Mouse (Mus musculus): Measurements from ENCODE around the gene Hc. TPM values are rescaled to one million over a fixed set of nuclear protein-coding genes. Genes with fewer than 3 reads are reported as not detected.
A peak's percentile ranks its signal among the peaks of the same experiment; 100 is the strongest.

Gene Hc
- polyA plus RNA-seq, 1 experiment from 2014 or later, result not detected

- WGBS, result 49% methylated on average over 8 of the region's 8 CpGs
- Histone ChIP-seq H3K27ac (replicated peaks; ENCODE audit: low read depth, low read length) (peak overlapping the region; percentile 63), H3K36me3 (ENCODE audit: control insufficient read depth, insufficient read depth, low read length) (no peaks in the 10 kb centered on the region), H3K4me3 (ENCODE audit: low read depth, low read length) (no peak overlapping the region), H3K27me3 (replicated peaks; ENCODE audit: control insufficient read depth, insufficient read depth, low read length) (0 out of 2 replicates have a peak, but pooled peaks cover 4% of the 10 kb centered on the region), H3K4me2 (ENCODE audit: low read depth, low read length) (peak overlapping the region; percentile 8; the same call in 1 of the 2 replicates), H3K4me1 (ENCODE audit: control insufficient read depth, insufficient read depth, low read length) (peaks cover 31% of the 10 kb centered on the region), H3K9ac (ENCODE audit: low read depth, low read length) (no peak overlapping the region), H3K9me3 (ENCODE audit: control insufficient read depth, low read length) (no peaks in the 10 kb centered on the region)
- ATAC-seq (ENCODE audit: low read depth), result peak; percentile 83
- DNase-seq (ENCODE audit: low spot score), result peak; percentile 87
Measured at GRCm38 (mm10) chr2:34938269-34939208, 122.7 kb downstream of the Hc start.

GRCm38 (mm10) chr2:34937460-34937859 is 123.8 kb downstream of the Hc start:
- H3K4me1 ChIP-seq (ENCODE audit: control insufficient read depth, insufficient read depth, low read length), result peaks cover 31% of the 10 kb centered on the region

More at GRCm38 (mm10) chr2:34937460-34937859, 123.8 kb downstream of the Hc start:
- H3K27ac ChIP-seq (replicated peaks; ENCODE audit: low read depth, low read length), result no peak overlapping the region
- no peaks in the 10 kb centered on the region for H3K36me3 ChIP-seq (ENCODE audit: control insufficient read depth, insufficient read depth, low read length)
- DNase-seq (ENCODE audit: low spot score) (no peak), ATAC-seq (ENCODE audit: low read depth) (no peak)
- H3K4me3 ChIP-seq (ENCODE audit: low read depth, low read length), result no peak overlapping the region
- 29% methylated on average over 5 of the region's 5 CpGs for WGBS
- no peaks in the 10 kb centered on the region for H3K9me3 ChIP-seq (ENCODE audit: control insufficient read depth, low read length)
- 0 out of 2 replicates have a peak, but pooled peaks cover 4% of the 10 kb centered on the region for H3K27me3 ChIP-seq (replicated peaks; ENCODE audit: control insufficient read depth, insufficient read depth, low read length)
- no peak overlapping the region for H3K4me2 ChIP-seq (ENCODE audit: low read depth, low read length)
- no peak overlapping the region for H3K9ac ChIP-seq (ENCODE audit: low read depth, low read length)

Other genes with a start within 250 kb of the Hc start
- gene Fbxw2, start 235.1 kb downstream of the Hc start, polyA plus RNA-seq (2014; fragmentation: Nextera tagmentation; extraction: Ambion mirVana), result 64.1 and 75.1 TPM in 2 replicates
- gene Gm34653, start 228.4 kb downstream of the Hc start, polyA plus RNA-seq (2014; fragmentation: Nextera tagmentation; extraction: Ambion mirVana), result not detected in 2 replicates
- 0.09 TPM in 1 of 2 replicates, not detected in the other for gene Cutal, start 187.0 kb downstream of the Hc start, polyA plus RNA-seq (2014; fragmentation: Nextera tagmentation; extraction: Ambion mirVana)
- 92.3 and 102 TPM in 2 replicates for gene Psmd5, start 186.5 kb downstream of the Hc start, polyA plus RNA-seq (2014; fragmentation: Nextera tagmentation; extraction: Ambion mirVana)
- gene Phf19, start 147.4 kb downstream of the Hc start, polyA plus RNA-seq (2014; fragmentation: Nextera tagmentation; extraction: Ambion mirVana), result 10.8 and 12.2 TPM in 2 replicates
- 3.9 and 5.7 TPM in 2 replicates for gene Traf1, start 99.7 kb downstream of the Hc start, polyA plus RNA-seq (2014; fragmentation: Nextera tagmentation; extraction: Ambion mirVana)
- 0.46 TPM in 1 of 2 replicates, not detected in the other for gene AI182371, start 40.1 kb upstream of the Hc start, polyA plus RNA-seq (2014; fragmentation: Nextera tagmentation; extraction: Ambion mirVana)
- 21.8 and 23.7 TPM in 2 replicates for gene Cntrl, start 48.1 kb upstream of the Hc start, polyA plus RNA-seq (2014; fragmentation: Nextera tagmentation; extraction: Ambion mirVana)
- gene Rab14, start 139.7 kb upstream of the Hc start, polyA plus RNA-seq (2014; fragmentation: Nextera tagmentation; extraction: Ambion mirVana), result 278 and 298 TPM in 2 replicates
- gene Gsn, start 194.9 kb upstream of the Hc start, polyA plus RNA-seq (2014; fragmentation: Nextera tagmentation; extraction: Ambion mirVana), result 359 and 397 TPM in 2 replicates